Comparison of ENCODE assay signal across 35 mouse cellular contexts in genomic region chr9:65382031-65382750, GRCm38 (mm10). TPM values are rescaled to one million over a fixed set of nuclear protein-coding genes. Genes with fewer than 3 reads are reported as not detected.
A peak's percentile ranks its signal among the peaks of the same experiment; 100 is the strongest.
DNase-seq lines count a peak whose midpoint lies in the region; ATAC-seq and TF ChIP-seq lines count a peak whose summit lies in the region.
"Had no signal": no experiment of that assay in that cellular context is flagged by ENCODE, and none has a peak within 500 bp of the region (broad histone marks: within the 10 kb centered on the region; RNA-seq: fewer than 3 reads in every experiment).

No protein-coding gene starts in this region.

- no peak overlapping the region for H3K4me2 ChIP-seq in kidney, postnatal 0 days (ENCODE audit: low read length)
- no peak overlapping the region for H3K4me2 ChIP-seq in kidney, embryonic 16.5 days (replicated peaks; ENCODE audit: low read depth, low read length)
- no peak overlapping the region for H3K4me2 ChIP-seq in stomach, embryonic 14.5 days (replicated peaks; ENCODE audit: low read depth, low read length)
- no peak overlapping the region for H3K4me2 ChIP-seq in forebrain, embryonic 12.5 days
- H3K4me2 ChIP-seq: embryonic facial prominence, embryonic 13.5 days; kidney, embryonic 15.5 days; limb, embryonic 13.5 days; liver, embryonic 13.5 days; midbrain, embryonic 12.5 days had no signal

- no peaks in the 10 kb centered on the region for H3K27me3 ChIP-seq in kidney, postnatal 0 days (ENCODE audit: insufficient read depth, low read length)
- H3K27me3 ChIP-seq in kidney, embryonic 16.5 days (ENCODE audit: insufficient read depth, low read length), result no peaks in the 10 kb centered on the region
- H3K27me3 ChIP-seq in stomach, embryonic 14.5 days (ENCODE audit: control insufficient read depth, insufficient read depth, low read length), result no peaks in the 10 kb centered on the region
- 0 out of 2 replicates have a peak, but pooled peaks cover under 1% of the 10 kb centered on the region for H3K27me3 ChIP-seq in forebrain, embryonic 12.5 days
- H3K27me3 ChIP-seq: embryonic facial prominence, embryonic 13.5 days; kidney, embryonic 15.5 days; limb, embryonic 13.5 days; liver, embryonic 13.5 days; Patski had no signal

- WGBS in kidney, postnatal 0 days, result 66% methylated on average over 6 of the region's 6 CpGs
- WGBS in kidney, embryonic 16.5 days, result 68% methylated on average over 6 of the region's 6 CpGs
- WGBS in stomach, embryonic 14.5 days, result 70% methylated on average over 6 of the region's 6 CpGs
- 82% methylated on average over 6 of the region's 6 CpGs for WGBS in forebrain, embryonic 12.5 days

- H3K4me3 ChIP-seq in kidney, postnatal 0 days (replicated peaks; ENCODE audit: low read depth, low read length), result no peak overlapping the region
- H3K4me3 ChIP-seq in kidney, embryonic 16.5 days (ENCODE audit: low read length), result no peak overlapping the region
- no peak overlapping the region for H3K4me3 ChIP-seq in stomach, embryonic 14.5 days (ENCODE audit: low read depth, low read length)
- no peak overlapping the region for H3K4me3 ChIP-seq in forebrain, embryonic 12.5 days (replicated peaks)
- H3K4me3 ChIP-seq: embryonic facial prominence, embryonic 13.5 days; forebrain, embryonic 10.5 days; kidney, embryonic 15.5 days; limb, embryonic 13.5 days; liver, embryonic 13.5 days; megakaryocyte, embryonic 14.5 days; midbrain, embryonic 12.5 days had no signal

- H3K36me3 ChIP-seq in kidney, postnatal 0 days (ENCODE audit: insufficient read depth, low read length), result no peaks in the 10 kb centered on the region
- no peaks in the 10 kb centered on the region for H3K36me3 ChIP-seq in kidney, embryonic 16.5 days (ENCODE audit: insufficient read depth, low read length)
- H3K36me3 ChIP-seq in stomach, embryonic 14.5 days (ENCODE audit: control insufficient read depth, insufficient read depth, low read length), result no peaks in the 10 kb centered on the region; the same call in 1 of the 2 replicates
- 0 out of 2 replicates have a peak, but pooled peaks cover 4% of the 10 kb centered on the region for H3K36me3 ChIP-seq in forebrain, embryonic 12.5 days (replicated peaks)
- H3K36me3 ChIP-seq: kidney, embryonic 15.5 days; liver, embryonic 13.5 days; midbrain, embryonic 12.5 days had no signal

- DNase-seq in gastrocnemius, postnatal 25 days, result peak; percentile 34
- no peak for DNase-seq in gastrocnemius, adult 18-20 months (ENCODE audit: low spot score)
- DNase-seq in kidney, postnatal 0 days (ENCODE audit: low spot score), result peak; percentile 37
- DNase-seq in lung, postnatal 36 days, result peak; percentile 23
- DNase-seq in lung, postnatal 14 days, result no peak
- DNase-seq: cerebellum, adult 9-11 months; kidney, adult 18-20 months; kidney, postnatal 4 days; liver, embryonic 13.5 days; lung, postnatal 10 days; thymus, postnatal 14 days had no signal

- peak overlapping the region; percentile 5; the same call in 1 of the 2 replicates for H3K27ac ChIP-seq in kidney, postnatal 0 days
- H3K27ac ChIP-seq in kidney, embryonic 16.5 days (ENCODE audit: low read length), result no peak overlapping the region
- no peak overlapping the region for H3K27ac ChIP-seq in stomach, embryonic 14.5 days (ENCODE audit: low read length)
- H3K27ac ChIP-seq in forebrain, embryonic 12.5 days, result no peak overlapping the region
- H3K27ac ChIP-seq: embryonic facial prominence, embryonic 13.5 days; forebrain, embryonic 10.5 days; kidney, embryonic 15.5 days; limb, embryonic 13.5 days; liver, embryonic 13.5 days; midbrain, embryonic 12.5 days had no signal

- no peak overlapping the region for H3K9ac ChIP-seq in kidney, postnatal 0 days (ENCODE audit: low read depth, low read length)
- H3K9ac ChIP-seq in kidney, embryonic 16.5 days (replicated peaks; ENCODE audit: low read length), result no peak overlapping the region
- no peak overlapping the region for H3K9ac ChIP-seq in stomach, embryonic 14.5 days (replicated peaks; ENCODE audit: low read depth, low read length)
- no peak overlapping the region for H3K9ac ChIP-seq in forebrain, embryonic 12.5 days
- H3K9ac ChIP-seq: embryonic facial prominence, embryonic 13.5 days; kidney, embryonic 15.5 days; limb, embryonic 13.5 days; liver, embryonic 13.5 days; midbrain, embryonic 12.5 days had no signal

- 0 out of 2 replicates have a peak, but pooled peaks have one; percentile 15 for ATAC-seq in kidney, postnatal 0 days (replicated peaks; ENCODE audit: low FRiP score, low read depth)
- ATAC-seq in kidney, embryonic 16.5 days (ENCODE audit: low FRiP score, low TSS enrichment), result no peak
- 0 out of 2 replicates have a peak, but pooled peaks have one; percentile 18 for ATAC-seq in stomach, embryonic 14.5 days (ENCODE audit: insufficient number of reproducible peaks, insufficient read depth, low FRiP score, low read depth)
- ATAC-seq in forebrain, embryonic 12.5 days (ENCODE audit: low FRiP score), result no peak
- ATAC-seq: forebrain, embryonic 16.5 days; hindbrain, embryonic 16.5 days; Patski had no signal

- H3K9me3 ChIP-seq in kidney, postnatal 0 days (replicated peaks; ENCODE audit: low read length), result no peaks in the 10 kb centered on the region
- H3K9me3 ChIP-seq in kidney, embryonic 16.5 days (ENCODE audit: low read length), result no peaks in the 10 kb centered on the region
- no peaks in the 10 kb centered on the region for H3K9me3 ChIP-seq in stomach, embryonic 14.5 days (ENCODE audit: control insufficient read depth, low read depth, low read length)
- H3K9me3 ChIP-seq in forebrain, embryonic 12.5 days, result no peaks in the 10 kb centered on the region
- H3K9me3 ChIP-seq: embryonic facial prominence, embryonic 13.5 days; forebrain, embryonic 10.5 days; kidney, embryonic 15.5 days; limb, embryonic 13.5 days; liver, embryonic 13.5 days; midbrain, embryonic 12.5 days had no signal

- H3K4me1 ChIP-seq in kidney, postnatal 0 days (replicated peaks; ENCODE audit: insufficient read depth, low read length), result peaks cover 8% of the 10 kb centered on the region; the same call in 1 of the 2 replicates
- peaks cover 6% of the 10 kb centered on the region for H3K4me1 ChIP-seq in kidney, embryonic 16.5 days (ENCODE audit: insufficient read depth, low read length)
- H3K4me1 ChIP-seq in stomach, embryonic 14.5 days (ENCODE audit: control insufficient read depth, insufficient read depth, low read length), result peaks cover 3% of the 10 kb centered on the region
- H3K4me1 ChIP-seq in forebrain, embryonic 12.5 days, result no peaks in the 10 kb centered on the region; the same call in 1 of the 2 replicates
- H3K4me1 ChIP-seq: limb, embryonic 13.5 days; liver, embryonic 13.5 days had no signal

- TF ChIP-seq CTCF in kidney, postnatal 0 days (IDR thresholded peaks at IDR 0.05; ENCODE audit: low read depth), result no peak

RNA-seq across cellular contexts. Expression of gene Kbtbd13, which starts 9.3 kb away (rescaled TPM):
- total RNA-seq in gastrocnemius, postnatal 25 days (2021), result 10 to 100 TPM; 10.3 to 11.6 TPM
- 10 to 100 TPM; 10.7 to 11.6 TPM for total RNA-seq in gastrocnemius, adult 18-20 months (2021)
- 1.2 and 1.5 TPM in 2 replicates for polyA plus RNA-seq in kidney, postnatal 0 days (2015; fragmentation: Nextera tagmentation; extraction: Ambion mirVana)
- 2.2 and 2.6 TPM in 2 replicates for polyA plus RNA-seq in kidney, embryonic 16.5 days (2015; fragmentation: Nextera tagmentation; extraction: Ambion mirVana)
- 0.38 and 0.43 TPM in 2 replicates for polyA plus RNA-seq in stomach, embryonic 14.5 days (2014; fragmentation: Nextera tagmentation; extraction: Ambion mirVana)
- polyA plus RNA-seq in forebrain, embryonic 12.5 days (2016; fragmentation: Nextera tagmentation; extraction: Ambion mirVana), result 0.72 and 0.74 TPM in 2 replicates
- total RNA-seq: MEL; monocyte, adult 5-6 weeks had no signal
- polyA plus RNA-seq: hindbrain, embryonic 11.5 days had no signal

RNA-seq across cellular contexts. Expression of gene Rasl12, which starts 16.1 kb away (rescaled TPM):
- 1 to 10 TPM; 3.1 to 4.4 TPM for total RNA-seq in gastrocnemius, postnatal 25 days (2021)
- total RNA-seq in gastrocnemius, adult 18-20 months (2021), result 1 to 10 TPM; 2.5 to 3.7 TPM
- polyA plus RNA-seq in kidney, postnatal 0 days (2015; fragmentation: Nextera tagmentation; extraction: Ambion mirVana), result 10.4 and 10.7 TPM in 2 replicates
- 15.0 and 18.0 TPM in 2 replicates for polyA plus RNA-seq in kidney, embryonic 16.5 days (2015; fragmentation: Nextera tagmentation; extraction: Ambion mirVana)
- polyA plus RNA-seq in stomach, embryonic 14.5 days (2014; fragmentation: Nextera tagmentation; extraction: Ambion mirVana), result 5.2 and 7.0 TPM in 2 replicates
- polyA plus RNA-seq in forebrain, embryonic 12.5 days (2016; fragmentation: Nextera tagmentation; extraction: Ambion mirVana), result 6.4 and 7.2 TPM in 2 replicates

RNA-seq across cellular contexts. Expression of gene Ubap1l, which starts 21.4 kb away (rescaled TPM):
- under 1 TPM; 0.20 to 0.64 TPM for total RNA-seq in gastrocnemius, postnatal 25 days (2021)
- total RNA-seq in gastrocnemius, adult 18-20 months (2021), result under 1 TPM; 0.64 to 0.71 TPM
- polyA plus RNA-seq in kidney, postnatal 0 days (2015; fragmentation: Nextera tagmentation; extraction: Ambion mirVana), result 0.08 and 0.10 TPM in 2 replicates
- 0.17 and 0.19 TPM in 2 replicates for polyA plus RNA-seq in kidney, embryonic 16.5 days (2015; fragmentation: Nextera tagmentation; extraction: Ambion mirVana)
- 0.77 and 0.81 TPM in 2 replicates for polyA plus RNA-seq in stomach, embryonic 14.5 days (2014; fragmentation: Nextera tagmentation; extraction: Ambion mirVana)
- polyA plus RNA-seq in forebrain, embryonic 12.5 days (2016; fragmentation: Nextera tagmentation; extraction: Ambion mirVana), result 0.27 and 0.73 TPM in 2 replicates
- total RNA-seq: common myeloid progenitor, adult 5-6 weeks; MEL; monocyte, adult 5-6 weeks had no signal
- polyA plus RNA-seq: liver, embryonic 13.5 days had no signal

RNA-seq across cellular contexts. Expression of gene Pdcd7, which starts 36.3 kb away (rescaled TPM):
- total RNA-seq in gastrocnemius, postnatal 25 days (2021), result 10 to 100 TPM; 10.1 to 12.7 TPM
- 10 to 100 TPM; 14.6 to 22.2 TPM for total RNA-seq in gastrocnemius, adult 18-20 months (2021)
- 9.1 and 10.3 TPM in 2 replicates for polyA plus RNA-seq in kidney, postnatal 0 days (2015; fragmentation: Nextera tagmentation; extraction: Ambion mirVana)
- 4.9 and 6.1 TPM in 2 replicates for polyA plus RNA-seq in kidney, embryonic 16.5 days (2015; fragmentation: Nextera tagmentation; extraction: Ambion mirVana)
- 10.5 and 10.8 TPM in 2 replicates for polyA plus RNA-seq in stomach, embryonic 14.5 days (2014; fragmentation: Nextera tagmentation; extraction: Ambion mirVana)
- 11.9 and 12.1 TPM in 2 replicates for polyA plus RNA-seq in forebrain, embryonic 12.5 days (2016; fragmentation: Nextera tagmentation; extraction: Ambion mirVana)

RNA-seq across cellular contexts. Expression of gene Slc51b, which starts 40.6 kb away (rescaled TPM):
- not detected for total RNA-seq in gastrocnemius, postnatal 25 days (2021)
- total RNA-seq in gastrocnemius, adult 18-20 months (2021), result not detected
- polyA plus RNA-seq in kidney, postnatal 0 days (2015; fragmentation: Nextera tagmentation; extraction: Ambion mirVana), result 33.4 and 36.0 TPM in 2 replicates
- 6.4 and 8.1 TPM in 2 replicates for polyA plus RNA-seq in kidney, embryonic 16.5 days (2015; fragmentation: Nextera tagmentation; extraction: Ambion mirVana)
- polyA plus RNA-seq in stomach, embryonic 14.5 days (2014; fragmentation: Nextera tagmentation; extraction: Ambion mirVana), result not detected in 2 replicates
- not detected in 2 replicates for polyA plus RNA-seq in forebrain, embryonic 12.5 days (2016; fragmentation: Nextera tagmentation; extraction: Ambion mirVana)
- total RNA-seq: adrenal gland, postnatal 14 days; common myeloid progenitor, adult 5-6 weeks; gastrocnemius, postnatal 4 days; heart, adult 8-10 months; layer of hippocampus, adult 8-10 months; layer of hippocampus, postnatal 25 days; left cerebral cortex, adult 8-10 months; left cerebral cortex, postnatal 36 days; MEL; monocyte, adult 5-6 weeks had no signal
- polyA plus RNA-seq: embryonic facial prominence, embryonic 13.5 days; forebrain, embryonic 10.5 days; forebrain, embryonic 16.5 days; hindbrain, embryonic 11.5 days; hindbrain, embryonic 16.5 days; limb, embryonic 13.5 days; liver, embryonic 13.5 days; midbrain, embryonic 12.5 days; neural tube, embryonic 14.5 days had no signal

Comparison
In these comparisons a context has a peak if more than half of its experiments do, and no peak if none do; other contexts are left out.
1. DNase-seq: peak in gastrocnemius, postnatal 25 days (single experiment), kidney, postnatal 0 days (single experiment) and lung, postnatal 36 days (single experiment); none in gastrocnemius, adult 18-20 months (single experiment) and lung, postnatal 14 days (single experiment).
2. ATAC-seq: peak in kidney, postnatal 0 days (single experiment) and stomach, embryonic 14.5 days (single experiment); none in kidney, embryonic 16.5 days (single experiment) and forebrain, embryonic 12.5 days (single experiment).